Mouse (Mus musculus) embryonic facial prominence, embryonic 11.5 days (tissue): ENCODE measurements around the gene Itga3. TPM values are rescaled to one million over a fixed set of nuclear protein-coding genes. Genes with fewer than 3 reads are reported as not detected.

Source experiments
- ATAC-seq: fragments of 200-750 bp; cut with Nextera tagmentation; replicated peaks from 2 replicates; pipeline ENCODE4 v1.8.0; 2017; ENCODE audit warnings: low read depth; ENCODE audit not compliant: insufficient number of reproducible peaks, low FRiP score, low TSS enrichment
- DNase-seq: peaks from one replicate; pipeline ENCODE4 v3.0.0-alpha.2; 2015; ENCODE audit warnings: low spot score
- H3K27ac ChIP-seq: fragments of 300-500 bp; sonication (generic); replicated peaks from 2 replicates; pipeline ENCODE4 v1.5.1; 2014; ENCODE audit warnings: mild to moderate bottlenecking, low read depth, low read length, control low read depth
- H3K27me3 ChIP-seq: fragments of 300-500 bp; sonication (generic); 2 replicates; pipeline ENCODE4 v1.6.1; 2014; ENCODE audit warnings: mild to moderate bottlenecking, low read length, moderate library complexity, mixed read lengths; ENCODE audit not compliant: control insufficient read depth, insufficient read depth
- H3K36me3 ChIP-seq: fragments of 300-500 bp; sonication (generic); replicated peaks from 2 replicates; pipeline ENCODE4 v1.6.1; 2014; ENCODE audit warnings: low read depth, mild to moderate bottlenecking, low read length, moderate library complexity, mixed read lengths; ENCODE audit not compliant: control insufficient read depth, insufficient read depth
- H3K4me1 ChIP-seq: fragments of 300-500 bp; sonication (generic); 2 replicates; pipeline ENCODE4 v1.6.1; 2014; ENCODE audit warnings: low read length, mixed read lengths; ENCODE audit not compliant: control insufficient read depth, insufficient read depth
- H3K4me2 ChIP-seq: fragments of 300-500 bp; sonication (generic); 2 replicates; pipeline ENCODE4 v1.6.1; 2014; ENCODE audit warnings: low read depth, mild to moderate bottlenecking, control low read depth, low read length, moderate library complexity
- H3K4me3 ChIP-seq: fragments of 300-500 bp; sonication (generic); 2 replicates; pipeline ENCODE4 v1.5.1; 2014; ENCODE audit warnings: low read depth, low read length, control low read depth
- H3K9ac ChIP-seq: fragments of 300-500 bp; sonication (generic); replicated peaks from 2 replicates; pipeline ENCODE4 v1.6.1; 2014; ENCODE audit warnings: mild to moderate bottlenecking, control low read depth, low read length
- H3K9me3 ChIP-seq: fragments of 300-500 bp; sonication (generic); replicated peaks from 2 replicates; pipeline ENCODE4 v1.6.1; 2016; ENCODE audit warnings: mild to moderate bottlenecking, low read length, inconsistent platforms, mixed read lengths; ENCODE audit not compliant: control insufficient read depth
- WGBS: fragments of 180-500 bp; shearing (Covaris S2); extraction: QIAGEN DNeasy Blood & Tissue Kit; methylation state at CpG from one replicate; pipeline ENCODE4 v1.1.7; 2014; 5-methylcytosine and 5-hydroxymethylcytosine counted together
- polyA plus RNA-seq: library from polyadenylated mRNA; unstranded; fragments of >200 nt; fragmentation: Nextera tagmentation; extraction: Ambion mirVana; gene quantifications from 2 replicates; pipeline ENCODE4 v1.2.1, GENCODE M21; 2014

Gene Itga3
- polyA plus RNA-seq, 1 experiment from 2014 or later = 5.1 TPM

- Histone ChIP-seq H3K27me3 (no peaks in the 10 kb centered on the region), H3K27ac (no peak overlapping the region), H3K9ac (no peak overlapping the region), H3K4me3 (no peak overlapping the region), H3K9me3 (no peaks in the 10 kb centered on the region), H3K36me3 (no peaks in the 10 kb centered on the region), H3K4me1 (peaks cover 2% of the 10 kb centered on the region; the same call in 1 of the 2 replicates), H3K4me2 (no peak overlapping the region)
- DNase-seq = no peak
- WGBS = 65% methylated on average over 16 of the region's 16 CpGs
- no peak for ATAC-seq
Measured at GRCm38 (mm10) chr11:95088857-95089779, 12.5 kb upstream of the Itga3 start.

- H3K4me2 ChIP-seq = no peak overlapping the region
- H3K27ac ChIP-seq = no peak overlapping the region
- ATAC-seq = no peak
- H3K36me3 ChIP-seq = no peaks in the 10 kb centered on the region
- H3K4me1 ChIP-seq = peaks cover 2% of the 10 kb centered on the region; the same call in 1 of the 2 replicates
- no peaks in the 10 kb centered on the region for H3K9me3 ChIP-seq
- 51% methylated on average over 7 of the region's 7 CpGs for WGBS
- no peak overlapping the region for H3K4me3 ChIP-seq
- no peak for DNase-seq
- no peak overlapping the region for H3K9ac ChIP-seq
- H3K27me3 ChIP-seq = no peaks in the 10 kb centered on the region
Measured at GRCm38 (mm10) chr11:95088286-95088685, 11.7 kb upstream of the Itga3 start.

GRCm38 (mm10) chr11:95087301-95088228 is 11.0 kb upstream of the Itga3 start:
- Histone ChIP-seq H3K9ac (no peak overlapping the region), H3K4me2 (no peak overlapping the region), H3K4me3 (no peak overlapping the region), H3K4me1 (peaks cover 2% of the 10 kb centered on the region; the same call in 1 of the 2 replicates), H3K27me3 (no peaks in the 10 kb centered on the region), H3K9me3 (no peaks in the 10 kb centered on the region), H3K36me3 (no peaks in the 10 kb centered on the region), H3K27ac (no peak overlapping the region)
- no peak for ATAC-seq
- 68% methylated on average over 17 of the region's 17 CpGs for WGBS
- no peak for DNase-seq

GRCm38 (mm10) chr11:95086229-95086628 is 9.6 kb upstream of the Itga3 start:
- Histone ChIP-seq H3K9ac (no peak overlapping the region), H3K36me3 (no peaks in the 10 kb centered on the region), H3K27me3 (no peaks in the 10 kb centered on the region), H3K9me3 (no peaks in the 10 kb centered on the region), H3K4me2 (no peak overlapping the region), H3K27ac (no peak overlapping the region), H3K4me3 (no peak overlapping the region), H3K4me1 (peaks cover 2% of the 10 kb centered on the region; the same call in 1 of the 2 replicates)
- no peak for DNase-seq
- WGBS = 58% methylated on average over 5 of the region's 5 CpGs
- no peak for ATAC-seq

GRCm38 (mm10) chr11:95085710-95086109 is 9.1 kb upstream of the Itga3 start:
- H3K4me1 ChIP-seq = peaks cover 2% of the 10 kb centered on the region; the same call in 1 of the 2 replicates
- ATAC-seq = no peak

GRCm38 (mm10) chr11:95084811-95085382 is 8.3 kb upstream of the Itga3 start:
- Histone ChIP-seq H3K9ac (no peak overlapping the region), H3K9me3 (no peaks in the 10 kb centered on the region), H3K27me3 (no peaks in the 10 kb centered on the region), H3K4me2 (no peak overlapping the region), H3K4me1 (peaks cover 2% of the 10 kb centered on the region; the same call in 1 of the 2 replicates), H3K27ac (no peak overlapping the region), H3K4me3 (no peak overlapping the region), H3K36me3 (no peaks in the 10 kb centered on the region)
- ATAC-seq (no peak), DNase-seq (no peak)
- WGBS = 26% methylated on average over 5 of the region's 5 CpGs

More at GRCm38 (mm10) chr11:95085710-95086109, 9.1 kb upstream of the Itga3 start:
- Histone ChIP-seq H3K9ac (no peak overlapping the region), H3K36me3 (no peaks in the 10 kb centered on the region), H3K9me3 (no peaks in the 10 kb centered on the region), H3K4me2 (no peak overlapping the region), H3K27ac (no peak overlapping the region), H3K4me3 (no peak overlapping the region), H3K27me3 (no peaks in the 10 kb centered on the region)
- DNase-seq = no peak
- 10% methylated on average over 5 of the region's 5 CpGs for WGBS

- H3K27ac ChIP-seq = no peak overlapping the region
- H3K9me3 ChIP-seq = no peaks in the 10 kb centered on the region
- peaks cover 2% of the 10 kb centered on the region; the same call in 1 of the 2 replicates for H3K4me1 ChIP-seq
- no peak overlapping the region for H3K4me2 ChIP-seq
- DNase-seq = no peak
- H3K9ac ChIP-seq = no peak overlapping the region
- H3K27me3 ChIP-seq = no peaks in the 10 kb centered on the region
- H3K4me3 ChIP-seq = no peak overlapping the region
- 28% methylated on average over 4 of the region's 4 CpGs for WGBS
- no peak for ATAC-seq
- H3K36me3 ChIP-seq = no peaks in the 10 kb centered on the region
Measured at GRCm38 (mm10) chr11:95084175-95084574, 7.6 kb upstream of the Itga3 start.
